Mouse (Mus musculus): ENCODE data around the gene Kif6.

- TF ChIP-seq CTCF (IDR thresholded peaks at IDR 0.05) = no peak
- no peak for TF ChIP-seq EP300 (IDR thresholded peaks at IDR 0.05)
Measured at GRCm38 (mm10) chr17:49834044-49834545, 219.2 kb downstream of the Kif6 start.

Measured in lung, postnatal 0 days (tissue).